Mouse (Mus musculus): ENCODE measurements around the gene Fam43a. TPM values are rescaled to one million over a fixed set of nuclear protein-coding genes. Genes with fewer than 3 reads are reported as not detected.

Gene Fam43a
- polyA plus RNA-seq, 1 experiment from 2014 or later = 16.3 TPM

- ATAC-seq (ENCODE audit: low FRiP score, low read depth) = no peak
- Histone ChIP-seq H3K9ac (replicated peaks) (no peak overlapping the region), H3K9me3 (0 out of 2 replicates have a peak, but pooled peaks cover 3% of the 10 kb centered on the region), H3K4me3 (no peak overlapping the region), H3K4me1 (0 out of 2 replicates have a peak, but pooled peaks cover 6% of the 10 kb centered on the region), H3K27me3 (no peaks in the 10 kb centered on the region), H3K36me3 (no peaks in the 10 kb centered on the region), H3K4me2 (replicated peaks) (no peak overlapping the region), H3K27ac (replicated peaks) (no peak overlapping the region)
- WGBS = 79% methylated on average over 3 of the region's 3 CpGs
These were observed 42.7 kb downstream of the Fam43a start for GRCm38 (mm10) chr16:30642229-30642628.

- ATAC-seq (ENCODE audit: low FRiP score, low read depth) = no peak
- Histone ChIP-seq H3K4me1 (0 out of 2 replicates have a peak, but pooled peaks cover 6% of the 10 kb centered on the region), H3K27me3 (no peaks in the 10 kb centered on the region), H3K9ac (replicated peaks) (no peak overlapping the region), H3K4me2 (replicated peaks) (no peak overlapping the region), H3K4me3 (no peak overlapping the region), H3K36me3 (no peaks in the 10 kb centered on the region), H3K9me3 (0 out of 2 replicates have a peak, but pooled peaks cover 7% of the 10 kb centered on the region), H3K27ac (replicated peaks) (no peak overlapping the region)
- 95% methylated on average over 4 of the region's 4 CpGs for WGBS
These were observed 45.5 kb downstream of the Fam43a start for GRCm38 (mm10) chr16:30644981-30645380.

GRCm38 (mm10) chr16:30645841-30646558 lies 46.5 kb downstream of the Fam43a start:
- H3K4me2 ChIP-seq (replicated peaks) = no peak overlapping the region
- no peaks in the 10 kb centered on the region for H3K27me3 ChIP-seq
- ATAC-seq (ENCODE audit: low FRiP score, low read depth) = no peak
- no peak overlapping the region for H3K4me3 ChIP-seq
- H3K4me1 ChIP-seq = 0 out of 2 replicates have a peak, but pooled peaks cover 6% of the 10 kb centered on the region
- H3K27ac ChIP-seq (replicated peaks) = no peak overlapping the region
- WGBS = 30% methylated on average over 9 of the region's 9 CpGs
- H3K9ac ChIP-seq (replicated peaks) = no peak overlapping the region
- H3K36me3 ChIP-seq = no peaks in the 10 kb centered on the region
- 0 out of 2 replicates have a peak, but pooled peaks cover 7% of the 10 kb centered on the region for H3K9me3 ChIP-seq

DNA sequence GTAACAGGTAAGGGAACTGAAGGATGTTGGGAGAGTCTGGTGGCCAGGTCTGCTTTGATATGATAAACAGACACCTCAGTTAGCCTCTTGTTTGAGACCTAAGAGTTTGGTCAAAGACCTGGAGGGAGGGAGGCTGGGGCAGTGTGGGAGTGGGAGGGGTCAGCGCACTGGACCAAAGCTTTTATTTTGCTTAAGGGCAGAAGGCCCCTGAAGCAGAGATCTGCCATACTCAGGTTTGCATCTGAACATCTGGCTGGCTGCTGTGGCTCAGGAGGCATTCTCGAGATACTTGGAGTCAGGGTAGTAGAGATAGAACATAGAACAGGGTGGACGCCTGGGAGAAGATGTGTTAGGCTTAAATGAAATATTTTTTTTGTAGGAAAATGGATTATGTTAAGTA lies 47.3 kb downstream of the Fam43a start:
- H3K9ac ChIP-seq (replicated peaks) = no peak overlapping the region
- no peak overlapping the region for H3K27ac ChIP-seq (replicated peaks)
- no peak overlapping the region for H3K4me2 ChIP-seq (replicated peaks)
- no peak overlapping the region for H3K4me3 ChIP-seq
- 0 out of 2 replicates have a peak, but pooled peaks cover 6% of the 10 kb centered on the region for H3K4me1 ChIP-seq
- H3K27me3 ChIP-seq = no peaks in the 10 kb centered on the region
- H3K9me3 ChIP-seq = 0 out of 2 replicates have a peak, but pooled peaks cover 7% of the 10 kb centered on the region
- no peak for ATAC-seq (ENCODE audit: low FRiP score, low read depth)
- no peaks in the 10 kb centered on the region for H3K36me3 ChIP-seq
- 70% methylated on average over 3 of the region's 3 CpGs for WGBS

DNA sequence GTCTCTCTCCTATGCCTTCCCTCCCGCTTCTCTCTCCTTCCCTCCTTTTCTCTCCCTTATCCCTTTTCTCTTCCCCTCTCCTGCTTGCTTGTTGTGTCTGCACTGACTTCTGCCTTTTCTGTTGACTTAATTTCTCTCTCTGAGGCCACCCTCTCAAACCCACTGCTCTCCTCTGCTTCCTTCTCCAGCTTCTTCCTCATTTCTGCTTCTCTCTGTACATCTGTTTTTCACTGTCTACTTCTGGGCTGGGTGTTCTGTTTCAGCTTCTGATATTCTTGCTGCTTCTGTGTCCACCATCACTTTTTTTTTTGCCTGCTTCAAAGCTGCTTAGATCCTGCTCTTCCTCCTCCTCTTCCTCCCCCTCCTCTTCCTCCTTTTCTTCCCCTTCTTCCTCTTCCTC lies 51.8 kb downstream of the Fam43a start:
- Histone ChIP-seq H3K4me3 (no peak overlapping the region), H3K9ac (replicated peaks) (no peak overlapping the region), H3K4me2 (replicated peaks) (no peak overlapping the region), H3K36me3 (no peaks in the 10 kb centered on the region), H3K27ac (replicated peaks) (no peak overlapping the region), H3K27me3 (no peaks in the 10 kb centered on the region), H3K9me3 (0 out of 2 replicates have a peak, but pooled peaks cover 4% of the 10 kb centered on the region), H3K4me1 (peaks cover 10% of the 10 kb centered on the region; the same call in 1 of the 2 replicates)
- WGBS = 68% methylated on average over 1 of the region's 1 CpGs
- no peak for ATAC-seq (ENCODE audit: low FRiP score, low read depth)

Other genes with a start within 250 kb of the Fam43a start
- gene Atp13a3, start 193.7 kb upstream of the Fam43a start, polyA plus RNA-seq (2016; fragmentation: Nextera tagmentation; extraction: Ambion mirVana) = 11.4 and 14.8 TPM in 2 replicates
- 52.2 and 55.1 TPM in 2 replicates for gene Tmem44, start 48.9 kb upstream of the Fam43a start, polyA plus RNA-seq (2016; fragmentation: Nextera tagmentation; extraction: Ambion mirVana)
- 72.2 and 78.1 TPM in 2 replicates for gene Lsg1, start 12.1 kb upstream of the Fam43a start, polyA plus RNA-seq (2016; fragmentation: Nextera tagmentation; extraction: Ambion mirVana)